Mouse (Mus musculus): ENCODE results near the gene Pidd1.

GRCm38 (mm10) chr7:141460001-141460390 lies 16.2 kb upstream of the Pidd1 start:
- TF ChIP-seq GATA1 (IDR thresholded peaks at IDR 0.05; ENCODE audit: borderline replicate concordance, low read length) (no peak), FLI1 (IDR thresholded peaks at IDR 0.05; ENCODE audit: low read length) (no peak)
